Mouse (Mus musculus): Measurements from ENCODE around the gene Nkd1.

Nkd1 gene

GRCm38 (mm10) chr8:88620931-88621330 lies 99.8 kb downstream of the Nkd1 start:
- DNase-seq, result no peak

- DNase-seq, result peak; percentile 80 to 88
Observed at GRCm38 (mm10) chr8:88621408-88621807, 100.3 kb downstream of the Nkd1 start.

- DNase-seq, result peak; percentile 75 to 86
Observed at GRCm38 (mm10) chr8:88623351-88623750, 102.2 kb downstream of the Nkd1 start.

- peak in 1 of 2 experiments; percentile 30 for DNase-seq
Observed at GRCm38 (mm10) chr8:88624276-88624675, 103.1 kb downstream of the Nkd1 start.

- DNase-seq, result no peak
Observed at GRCm38 (mm10) chr8:88626433-88626832, 105.3 kb downstream of the Nkd1 start.

GRCm38 (mm10) chr8:88626940-88627264 lies 105.7 kb downstream of the Nkd1 start:
- DNase-seq, result no peak

GRCm38 (mm10) chr8:88627265-88627991 lies 106.3 kb downstream of the Nkd1 start:
- peak; percentile 73 to 88 for DNase-seq

GRCm38 (mm10) chr8:88628001-88628774 lies 107.0 kb downstream of the Nkd1 start:
- peak; percentile 57 to 59 for DNase-seq

GRCm38 (mm10) chr8:88630225-88630624 lies 109.1 kb downstream of the Nkd1 start:
- DNase-seq, result no peak

- DNase-seq, result peak in 1 of 2 experiments; percentile 27
Observed at GRCm38 (mm10) chr8:88631081-88631480, 109.9 kb downstream of the Nkd1 start.

GRCm38 (mm10) chr8:88633343-88633765 lies 112.2 kb downstream of the Nkd1 start:
- no peak for DNase-seq

- DNase-seq, result no peak
Observed at GRCm38 (mm10) chr8:88635474-88636397, 114.6 kb downstream of the Nkd1 start, which contains the start of gene Snx20. Gene Snx20, minus strand, starts transcription at chr8:88636128.

- DNase-seq, result no peak
Observed at GRCm38 (mm10) chr8:88637092-88638000, 116.2 kb downstream of the Nkd1 start.

- no peak for DNase-seq
Observed at GRCm38 (mm10) chr8:88638908-88639307, 117.8 kb downstream of the Nkd1 start.

GRCm38 (mm10) chr8:88642734-88643564 lies 121.8 kb downstream of the Nkd1 start:
- DNase-seq, result no peak

Data from cerebellum, adult 18-20 months (tissue).